Mouse (Mus musculus): ENCODE results near the gene Specc1l. TPM values are rescaled to one million over a fixed set of nuclear protein-coding genes. Genes with fewer than 3 reads are reported as not detected.

Specc1l gene
- polyA plus RNA-seq, 1 experiment from 2014 or later, result 31.7 TPM

DNA sequence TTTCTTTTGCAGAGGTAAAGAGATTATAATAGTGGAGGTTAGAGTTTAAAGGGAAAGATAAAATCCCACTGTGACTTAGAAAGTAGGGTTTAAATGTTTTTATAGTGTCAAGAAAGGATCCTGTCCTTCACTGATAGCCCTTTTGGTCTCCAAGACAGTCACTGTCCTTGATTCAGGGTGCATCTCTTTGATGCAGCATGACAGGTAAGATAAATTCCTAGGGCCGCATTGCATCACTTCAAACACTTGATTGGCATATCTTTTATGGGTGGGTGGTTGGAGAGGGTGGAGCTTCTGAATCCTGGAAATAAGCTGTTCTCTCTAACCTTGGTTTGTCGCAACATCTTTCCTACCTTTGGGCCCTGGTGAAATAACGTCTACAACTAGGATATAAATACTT is 15.5 kb downstream of the Specc1l start:
- Histone ChIP-seq H3K36me3 (peaks cover 17% of the 10 kb centered on the region), H3K9ac (no peak overlapping the region), H3K27me3 (no peaks in the 10 kb centered on the region), H3K9me3 (no peaks in the 10 kb centered on the region), H3K4me3 (no peak overlapping the region), H3K27ac (no peak overlapping the region), H3K4me1 (peaks cover 13% of the 10 kb centered on the region), H3K4me2 (no peak overlapping the region)
- WGBS, result 78% methylated on average over 3 of the region's 3 CpGs
- no peak for ATAC-seq (ENCODE audit: insufficient number of reproducible peaks, low FRiP score, low TSS enrichment, low read depth)

DNA sequence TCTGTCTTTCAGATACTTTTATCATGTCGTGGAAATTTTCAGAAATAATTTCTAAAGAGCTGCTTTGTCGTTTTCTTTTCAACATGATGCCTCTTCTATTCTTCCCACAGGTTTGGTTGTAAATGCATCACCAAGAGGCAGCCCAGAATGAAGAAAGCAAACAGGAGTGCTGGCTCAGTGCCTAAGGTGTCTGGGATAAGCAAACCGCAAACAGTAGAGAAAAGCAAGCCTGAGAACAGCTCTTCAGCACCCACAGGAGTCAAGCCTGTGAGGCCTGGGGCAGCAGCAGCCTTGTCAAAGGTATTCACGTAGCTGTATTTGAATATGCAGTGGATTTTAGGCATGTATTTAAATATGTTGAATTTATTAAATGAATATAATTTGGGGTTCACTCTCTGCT is 18.7 kb downstream of the Specc1l start:
- Histone ChIP-seq H3K9me3 (no peaks in the 10 kb centered on the region), H3K4me3 (no peak overlapping the region), H3K27me3 (no peaks in the 10 kb centered on the region), H3K27ac (no peak overlapping the region), H3K4me1 (peaks cover 6% of the 10 kb centered on the region; the same call in 1 of the 2 replicates), H3K4me2 (no peak overlapping the region), H3K36me3 (peaks cover 28% of the 10 kb centered on the region), H3K9ac (no peak overlapping the region)
- ATAC-seq (ENCODE audit: insufficient number of reproducible peaks, low FRiP score, low TSS enrichment, low read depth), result no peak
- WGBS, result 70% methylated on average over 4 of the region's 4 CpGs

- H3K4me1 ChIP-seq, result peaks cover 6% of the 10 kb centered on the region; the same call in 1 of the 2 replicates
- no peak overlapping the region for H3K9ac ChIP-seq
- H3K27me3 ChIP-seq, result no peaks in the 10 kb centered on the region
- no peaks in the 10 kb centered on the region for H3K9me3 ChIP-seq
- H3K36me3 ChIP-seq, result peaks cover 28% of the 10 kb centered on the region
- no peak overlapping the region for H3K4me3 ChIP-seq
- no peak overlapping the region for H3K27ac ChIP-seq
- WGBS, result 100% methylated on average over 1 of the region's 1 CpGs
- ATAC-seq (ENCODE audit: insufficient number of reproducible peaks, low FRiP score, low TSS enrichment, low read depth), result no peak
- H3K4me2 ChIP-seq, result no peak overlapping the region
Measured at GRCm38 (mm10) chr10:75231876-75232275, 20.0 kb downstream of the Specc1l start.

DNA sequence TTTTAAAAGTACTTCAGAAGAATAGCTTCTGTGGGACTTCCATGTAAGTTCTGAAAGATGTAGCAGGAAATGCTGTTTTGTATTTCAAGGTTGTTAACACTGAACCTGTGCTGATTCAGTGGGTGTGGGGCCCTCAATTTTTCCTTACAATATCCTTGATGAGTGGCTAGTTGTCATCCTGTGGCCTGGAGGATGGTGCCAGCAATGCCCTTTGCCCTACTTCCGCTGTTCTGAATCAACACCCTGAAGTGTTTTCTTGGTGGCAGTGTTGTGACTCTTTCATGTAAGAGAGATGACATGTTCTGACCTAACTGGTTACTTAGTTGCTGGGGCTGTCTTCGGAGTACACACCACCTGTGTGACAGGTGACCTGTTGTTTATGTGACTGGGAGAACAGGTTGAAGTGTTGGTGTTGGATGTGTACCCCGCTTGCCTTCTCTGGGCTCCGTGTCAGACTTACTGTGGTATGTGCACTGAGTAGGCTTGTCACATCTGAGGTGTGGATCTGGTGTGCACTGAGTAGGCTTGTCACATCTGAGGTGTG is 20.8 kb downstream of the Specc1l start:
- ATAC-seq (ENCODE audit: insufficient number of reproducible peaks, low FRiP score, low TSS enrichment, low read depth), result no peak
- Histone ChIP-seq H3K27ac (no peak overlapping the region), H3K9ac (no peak overlapping the region), H3K27me3 (no peaks in the 10 kb centered on the region), H3K36me3 (peaks cover 30% of the 10 kb centered on the region), H3K9me3 (no peaks in the 10 kb centered on the region), H3K4me1 (peaks cover 6% of the 10 kb centered on the region; the same call in 1 of the 2 replicates), H3K4me3 (no peak overlapping the region), H3K4me2 (no peak overlapping the region)
- 90% methylated on average over 4 of the region's 4 CpGs for WGBS

DNA sequence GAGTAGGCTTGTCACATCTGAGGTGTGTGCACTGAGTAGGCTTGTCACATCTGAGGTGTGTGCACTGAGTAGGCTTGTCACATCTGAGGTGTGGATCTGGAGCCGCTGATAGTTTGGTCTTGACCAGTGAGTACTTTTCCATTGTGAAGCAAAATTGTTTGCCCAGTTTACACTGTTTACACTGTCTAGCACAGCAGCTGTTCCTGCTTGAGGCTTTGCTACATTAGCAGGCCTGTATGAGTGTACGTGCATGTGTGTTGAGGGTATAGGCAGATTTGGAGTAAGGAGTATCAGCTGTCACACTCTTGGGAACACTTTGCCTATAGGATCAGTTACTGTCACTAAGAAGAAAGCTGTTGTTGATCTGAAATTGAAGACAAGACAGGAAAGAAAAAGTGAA is 21.6 kb downstream of the Specc1l start:
- Histone ChIP-seq H3K36me3 (peaks cover 34% of the 10 kb centered on the region), H3K27me3 (no peaks in the 10 kb centered on the region), H3K4me1 (peaks cover 6% of the 10 kb centered on the region; the same call in 1 of the 2 replicates), H3K4me3 (no peak overlapping the region), H3K9me3 (no peaks in the 10 kb centered on the region), H3K9ac (no peak overlapping the region), H3K27ac (no peak overlapping the region), H3K4me2 (no peak overlapping the region)
- 80% methylated on average over 2 of the region's 2 CpGs for WGBS
- no peak for ATAC-seq (ENCODE audit: insufficient number of reproducible peaks, low FRiP score, low TSS enrichment, low read depth)

DNA sequence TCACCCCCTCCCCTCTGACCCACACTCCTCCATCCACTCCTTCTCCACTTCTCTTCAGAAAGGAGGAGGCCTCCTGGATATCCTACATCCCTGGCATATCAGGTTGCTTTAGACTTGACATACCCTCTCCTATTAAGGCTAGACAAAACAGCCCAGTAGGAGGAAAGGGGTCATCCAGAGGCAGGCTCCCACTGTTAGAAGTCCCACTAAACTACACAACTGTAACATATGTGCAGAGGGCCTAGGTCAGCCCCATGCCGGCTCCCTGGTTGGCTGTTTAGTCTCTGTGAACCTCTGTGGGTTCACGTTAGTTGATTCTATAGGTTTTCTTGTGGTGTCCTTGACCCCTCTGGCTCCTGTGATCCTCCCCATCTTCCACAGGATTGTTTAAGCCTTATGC is 23.9 kb downstream of the Specc1l start:
- H3K27me3 ChIP-seq, result no peaks in the 10 kb centered on the region
- no peak overlapping the region for H3K9ac ChIP-seq
- H3K4me3 ChIP-seq, result no peak overlapping the region
- no peaks in the 10 kb centered on the region for H3K9me3 ChIP-seq
- H3K4me1 ChIP-seq, result peaks cover 2% of the 10 kb centered on the region; the same call in 1 of the 2 replicates
- no peak overlapping the region for H3K27ac ChIP-seq
- 90% methylated on average over 2 of the region's 2 CpGs for WGBS
- ATAC-seq (ENCODE audit: insufficient number of reproducible peaks, low FRiP score, low TSS enrichment, low read depth), result no peak
- no peak overlapping the region for H3K4me2 ChIP-seq
- H3K36me3 ChIP-seq, result peaks cover 32% of the 10 kb centered on the region

GRCm38 (mm10) chr10:75236156-75236555 is 24.3 kb downstream of the Specc1l start:
- 92% methylated on average over 3 of the region's 3 CpGs for WGBS
- H3K27me3 ChIP-seq, result no peaks in the 10 kb centered on the region
- ATAC-seq (ENCODE audit: insufficient number of reproducible peaks, low FRiP score, low TSS enrichment, low read depth), result no peak

DNA sequence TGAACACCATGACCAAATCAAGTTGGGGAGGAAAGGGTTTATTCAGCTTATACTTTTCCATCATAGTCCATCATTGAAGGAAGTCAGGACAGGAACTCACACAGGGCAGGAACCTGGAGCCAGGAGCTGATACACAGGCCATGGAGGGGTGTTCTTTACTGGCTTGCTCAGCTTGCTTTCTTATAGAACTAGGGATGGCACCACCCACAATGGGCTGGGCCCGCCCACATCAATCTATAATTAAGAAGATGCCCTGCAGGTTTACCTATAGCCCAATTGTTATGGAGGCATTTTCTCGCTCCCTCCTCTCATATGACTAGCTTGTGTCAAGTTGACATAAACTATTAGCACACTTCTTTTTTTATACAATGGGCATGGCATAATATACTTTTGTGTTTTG is 25.3 kb downstream of the Specc1l start:
- Histone ChIP-seq H3K9ac (no peak overlapping the region), H3K27ac (no peak overlapping the region), H3K36me3 (peaks cover 33% of the 10 kb centered on the region), H3K4me3 (no peak overlapping the region), H3K9me3 (no peaks in the 10 kb centered on the region), H3K4me1 (peaks cover 2% of the 10 kb centered on the region; the same call in 1 of the 2 replicates), H3K4me2 (no peak overlapping the region), H3K27me3 (no peaks in the 10 kb centered on the region)
- 83% methylated on average over 2 of the region's 2 CpGs for WGBS
- no peak for ATAC-seq (ENCODE audit: insufficient number of reproducible peaks, low FRiP score, low TSS enrichment, low read depth)

More at GRCm38 (mm10) chr10:75236156-75236555, 24.3 kb downstream of the Specc1l start:
- Histone ChIP-seq H3K4me3 (no peak overlapping the region), H3K4me2 (no peak overlapping the region), H3K9me3 (no peaks in the 10 kb centered on the region), H3K36me3 (peaks cover 33% of the 10 kb centered on the region), H3K27ac (no peak overlapping the region), H3K9ac (no peak overlapping the region), H3K4me1 (peaks cover 2% of the 10 kb centered on the region; the same call in 1 of the 2 replicates)

- H3K27ac ChIP-seq, result no peak overlapping the region
- no peak overlapping the region for H3K9ac ChIP-seq
- no peak overlapping the region for H3K4me3 ChIP-seq
- no peak for ATAC-seq (ENCODE audit: insufficient number of reproducible peaks, low FRiP score, low TSS enrichment, low read depth)
- no peaks in the 10 kb centered on the region for H3K9me3 ChIP-seq
- H3K4me2 ChIP-seq, result no peak overlapping the region
- 85% methylated on average over 8 of the region's 8 CpGs for WGBS
- H3K4me1 ChIP-seq, result no peaks in the 10 kb centered on the region
- peaks cover 50% of the 10 kb centered on the region for H3K36me3 ChIP-seq
- H3K27me3 ChIP-seq, result no peaks in the 10 kb centered on the region
Measured at GRCm38 (mm10) chr10:75240583-75241250, 28.8 kb downstream of the Specc1l start.

GRCm38 (mm10) chr10:75245806-75246205 is 33.9 kb downstream of the Specc1l start:
- no peak for ATAC-seq (ENCODE audit: insufficient number of reproducible peaks, low FRiP score, low TSS enrichment, low read depth)
- Histone ChIP-seq H3K4me2 (no peak overlapping the region), H3K27ac (no peak overlapping the region), H3K9ac (no peak overlapping the region), H3K27me3 (no peaks in the 10 kb centered on the region), H3K4me1 (no peaks in the 10 kb centered on the region), H3K4me3 (no peak overlapping the region), H3K36me3 (peaks cover 64% of the 10 kb centered on the region), H3K9me3 (no peaks in the 10 kb centered on the region)
- 89% methylated on average over 13 of the region's 13 CpGs for WGBS

GRCm38 (mm10) chr10:75246331-75246730 is 34.5 kb downstream of the Specc1l start:
- no peak for ATAC-seq (ENCODE audit: insufficient number of reproducible peaks, low FRiP score, low TSS enrichment, low read depth)
- 94% methylated on average over 10 of the region's 10 CpGs for WGBS
- H3K36me3 ChIP-seq, result peaks cover 60% of the 10 kb centered on the region
- H3K4me3 ChIP-seq, result no peak overlapping the region
- no peak overlapping the region for H3K9ac ChIP-seq
- H3K27ac ChIP-seq, result no peak overlapping the region
- H3K4me2 ChIP-seq, result no peak overlapping the region
- no peaks in the 10 kb centered on the region for H3K4me1 ChIP-seq
- no peaks in the 10 kb centered on the region for H3K9me3 ChIP-seq
- no peaks in the 10 kb centered on the region for H3K27me3 ChIP-seq

- Histone ChIP-seq H3K4me2 (no peak overlapping the region), H3K36me3 (peaks cover 30% of the 10 kb centered on the region), H3K27ac (no peak overlapping the region), H3K4me3 (no peak overlapping the region), H3K4me1 (no peaks in the 10 kb centered on the region), H3K9me3 (no peaks in the 10 kb centered on the region), H3K27me3 (no peaks in the 10 kb centered on the region), H3K9ac (no peak overlapping the region)
- WGBS, result 60% methylated on average over 2 of the region's 2 CpGs
- no peak for ATAC-seq (ENCODE audit: insufficient number of reproducible peaks, low FRiP score, low TSS enrichment, low read depth)
Measured at GRCm38 (mm10) chr10:75251011-75251410, 39.1 kb downstream of the Specc1l start.
